27 mouse cellular contexts compared by ENCODE assay signal in genomic region chr11:95963304-95963703, GRCm38 (mm10). TPM values are rescaled to one million over a fixed set of nuclear protein-coding genes. Genes with fewer than 3 reads are reported as not detected.
DNase-seq lines count a peak whose midpoint lies in the region; TF ChIP-seq lines count a peak whose summit lies in the region.
"Had no signal": no experiment of that assay in that cellular context is flagged by ENCODE, and none has a peak within 500 bp of the region (broad histone marks: within the 10 kb centered on the region; RNA-seq: fewer than 3 reads in every experiment).

No protein-coding gene starts in this region.

- H3K9me3 ChIP-seq in ES-Bruce4 (replicated peaks; ENCODE audit: control insufficient read depth, insufficient read depth, low read length, poor library complexity, severe bottlenecking) (no peaks in the 10 kb centered on the region), MEL (replicated peaks; ENCODE audit: insufficient read depth, low read length) (no peaks in the 10 kb centered on the region)
- H3K9me3 ChIP-seq: forebrain, embryonic 13.5 days; heart, embryonic 12.5 days; liver, embryonic 13.5 days; megakaryocyte, embryonic 14.5 days; midbrain, embryonic 13.5 days; neural tube, embryonic 12.5 days had no signal

- H3K79me2 ChIP-seq in MEL (ENCODE audit: control insufficient read depth, insufficient read depth, low read length, poor library complexity): no peaks in the 10 kb centered on the region

- H3K36me3 ChIP-seq in ES-Bruce4 (ENCODE audit: control insufficient read depth, insufficient read depth, low read length, poor library complexity, severe bottlenecking): peaks cover 62% of the 10 kb centered on the region
- no peaks in the 10 kb centered on the region for H3K36me3 ChIP-seq in MEL (ENCODE audit: control insufficient read depth in 1 of 2, insufficient read depth in 2 of 2, low read length in 2 of 2)

- WGBS in cerebellum, adult 2 months: 9% methylated on average over 7 of the region's 7 CpGs

- H3K4me1 ChIP-seq in ES-Bruce4 (ENCODE audit: control insufficient read depth, insufficient read depth, low read length) (peaks cover 10% of the 10 kb centered on the region), MEL (ENCODE audit: control insufficient read depth in 1 of 2, insufficient read depth in 2 of 2, low read length in 2 of 2) (no peaks in the 10 kb centered on the region)
- peaks cover 6% of the 10 kb centered on the region; the same call in 1 of the 2 replicates for H3K4me1 ChIP-seq in cerebellum, adult 2 months (ENCODE audit: control insufficient read depth, insufficient read depth, low read length)
- H3K4me1 ChIP-seq: forebrain, embryonic 13.5 days; liver, embryonic 13.5 days; neural tube, embryonic 12.5 days had no signal

- no peak for TF ChIP-seq RAD21 in MEL (IDR thresholded peaks at IDR 0.05; ENCODE audit: low read depth, low read length)

- TF ChIP-seq CTCF in ES-Bruce4 (IDR thresholded peaks at IDR 0.05; ENCODE audit: low read depth, low read length) (no peak), MEL (IDR thresholded peaks at IDR 0.05 in 2 of 3, conservative IDR thresholded peaks at IDR 0.05 in 1 of 3; ENCODE audit: control insufficient read depth in 1 of 3, insufficient read depth in 1 of 3, low read depth in 2 of 3, low read length in 3 of 3, poor library complexity in 1 of 3, severe bottlenecking in 1 of 3) (no peak)
- TF ChIP-seq CTCF in cerebellum, adult 2 months (IDR thresholded peaks at IDR 0.05; ENCODE audit: borderline replicate concordance, insufficient read depth, low read depth, low read length): no peak

- intact Hi-C loops in left cerebral cortex, postnatal 4 days (cut with DNase I): no loop called here

- TF ChIP-seq POLR2A in ES-Bruce4 (IDR thresholded peaks at IDR 0.05; ENCODE audit: insufficient read depth, low read length) (no peak), MEL (IDR thresholded peaks at IDR 0.05; ENCODE audit: control insufficient read depth in 1 of 2, insufficient read depth in 1 of 2, low read depth in 1 of 2, low read length in 2 of 2, poor library complexity in 1 of 2) (no peak)
- no peak for TF ChIP-seq POLR2A in cerebellum, adult 2 months (IDR thresholded peaks at IDR 0.05; ENCODE audit: borderline replicate concordance, insufficient read depth, low read length)

- peak; percentile 92 for TF ChIP-seq EP300 in ES-Bruce4 (IDR thresholded peaks at IDR 0.05; ENCODE audit: insufficient read depth, low read depth, low read length)
- no peak for TF ChIP-seq EP300 in MEL (IDR thresholded peaks at IDR 0.05; ENCODE audit: low read depth in 1 of 2, low read length in 2 of 2)

- H3K4me3 ChIP-seq in ES-Bruce4 (ENCODE audit: low read depth, low read length) (no peak overlapping the region), MEL (ENCODE audit: control insufficient read depth in 1 of 2, insufficient read depth in 1 of 2, low read depth in 2 of 2, low read length in 2 of 2) (no peak overlapping the region)
- no peak overlapping the region for H3K4me3 ChIP-seq in cerebellum, adult 2 months (replicated peaks; ENCODE audit: insufficient read depth, low read depth, low read length)
- H3K4me3 ChIP-seq: forebrain, embryonic 13.5 days; heart, embryonic 12.5 days; liver, embryonic 13.5 days; megakaryocyte, embryonic 14.5 days; midbrain, embryonic 13.5 days; neural tube, embryonic 12.5 days had no signal

- peak; percentile 29 for DNase-seq in MEL (ENCODE audit: low read depth, low spot score)
- DNase-seq in cerebellum, adult 2 months: peak; percentile 31 to 52
- DNase-seq in cerebellum, postnatal 25 days: peak; percentile 51 to 74
- no peak for DNase-seq in frontal cortex, adult 2 months (ENCODE audit: extremely low spot score in 1 of 2, low spot score in 1 of 2)
- DNase-seq in left cerebral cortex, postnatal 4 days: no peak
- no peak for DNase-seq in adrenal gland, postnatal 36 days
- DNase-seq: adrenal gland, adult 8-10 months; B cell, adult 2 months; embryo, embryonic 11 days; heart, postnatal 10 days; kidney, postnatal 25 days; liver, embryonic 13.5 days; lung, embryonic 14.5 days; retina, postnatal 1 day had no signal

- no peak overlapping the region for H3K9ac ChIP-seq in ES-Bruce4 (ENCODE audit: low read depth, poor library complexity, severe bottlenecking)
- H3K9ac ChIP-seq in MEL (ENCODE audit: control insufficient read depth, low read depth, low read length, poor library complexity, severe bottlenecking): no peak overlapping the region
- H3K9ac ChIP-seq: forebrain, embryonic 13.5 days; heart, embryonic 12.5 days; liver, embryonic 13.5 days; lung, embryonic 14.5 days; midbrain, embryonic 13.5 days; neural tube, embryonic 12.5 days had no signal

- peak overlapping the region; percentile 92 for H3K27ac ChIP-seq in ES-Bruce4 (ENCODE audit: insufficient read depth, low read length)
- no peak overlapping the region for H3K27ac ChIP-seq in MEL (ENCODE audit: control insufficient read depth, low read depth, low read length)
- no peak overlapping the region for H3K27ac ChIP-seq in cerebellum, adult 2 months (ENCODE audit: insufficient read depth, low read length)
- H3K27ac ChIP-seq: forebrain, embryonic 13.5 days; hindbrain, postnatal 0 days; liver, embryonic 13.5 days; midbrain, embryonic 13.5 days; neural tube, embryonic 12.5 days had no signal

- H3K27me3 ChIP-seq in ES-Bruce4 (ENCODE audit: control insufficient read depth, insufficient read depth, low read length, poor library complexity, severe bottlenecking): no peaks in the 10 kb centered on the region
- H3K27me3 ChIP-seq in MEL (ENCODE audit: control insufficient read depth in 1 of 2, insufficient read depth in 2 of 2, low read length in 2 of 2): peaks cover 18 to 21% of the 10 kb centered on the region in 2 experiments
- no peaks in the 10 kb centered on the region for H3K27me3 ChIP-seq in cerebellum, adult 2 months (ENCODE audit: control insufficient read depth, insufficient read depth, low read length)
- H3K27me3 ChIP-seq: forebrain, embryonic 13.5 days; heart, embryonic 12.5 days; liver, embryonic 13.5 days; midbrain, embryonic 13.5 days; neural tube, embryonic 12.5 days had no signal

TF ChIP-seq in MEL, 35 proteins besides CTCF, POLR2A, EP300 and RAD21:
- TF ChIP-seq SMC3 (IDR thresholded peaks at IDR 0.05; ENCODE audit: low read depth, low read length): 0 out of 2 replicates have a peak, but pooled peaks have one; percentile 4
- no peak for TF ChIP-seq CHD2 (IDR thresholded peaks at IDR 0.05; ENCODE audit: low read length)
TF ChIP-seq in MEL: peak in this region for 1.

RNA-seq across cellular contexts. Expression of gene Igf2bp1, which starts 42.4 kb away (rescaled TPM):
- polyA plus RNA-seq in ES-Bruce4 (2011; ENCODE audit: insufficient read depth, insufficient read length, low read depth, missing spikeins) (379 and 392 TPM in 2 replicates), MEL (2012; ENCODE audit: insufficient read depth in 1 of 2, insufficient read length in 2 of 2, low read depth in 1 of 2, low replicate concordance in 2 of 2, missing spikeins in 1 of 2) (not detected)
- 0.03 and 0.15 TPM in 2 replicates for total RNA-seq in MEL (2012; rRNA removed)
- not detected in 2 replicates for polyA plus RNA-seq in cerebellum, adult 2 months (2012; rRNA removed)
- 0.18 and 0.71 TPM in 2 replicates for polyA plus RNA-seq in frontal cortex, adult 2 months (2012; rRNA removed)
- 1 to 10 TPM; 2.6 to 3.5 TPM for total RNA-seq in left cerebral cortex, postnatal 4 days (2021)
- total RNA-seq in adrenal gland, postnatal 36 days (2021): 1 to 10 TPM; 2.1 to 4.7 TPM
- total RNA-seq: gastrocnemius, adult 8-10 months had no signal
- polyA plus RNA-seq: spleen, adult 2 months had no signal

RNA-seq across cellular contexts. Expression of gene B4galnt2, which starts 48.6 kb away (rescaled TPM):
- polyA plus RNA-seq in ES-Bruce4 (2011; ENCODE audit: insufficient read depth, insufficient read length, low read depth, missing spikeins) (3.1 and 4.5 TPM in 2 replicates), MEL (2012; ENCODE audit: insufficient read depth in 1 of 2, insufficient read length in 2 of 2, low read depth in 1 of 2, low replicate concordance in 2 of 2, missing spikeins in 1 of 2) (1 to 10 TPM in 1 of 2 experiments, not detected in 1; 4.5 TPM)
- 0.15 and 0.16 TPM in 2 replicates for total RNA-seq in MEL (2012; rRNA removed)
- not detected in 2 replicates for polyA plus RNA-seq in cerebellum, adult 2 months (2012; rRNA removed)
- polyA plus RNA-seq in frontal cortex, adult 2 months (2012; rRNA removed): not detected in 2 replicates
- total RNA-seq in left cerebral cortex, postnatal 4 days (2021): not detected
- total RNA-seq in adrenal gland, postnatal 36 days (2021): not detected
- total RNA-seq: adrenal gland, adult 8-10 months; gastrocnemius, adult 8-10 months; heart, postnatal 10 days; hindbrain, postnatal 0 days; left cerebral cortex, postnatal 25 days had no signal
- polyA plus RNA-seq: embryonic facial prominence, embryonic 14.5 days; forebrain, embryonic 13.5 days; hindbrain, embryonic 11.5 days; hindbrain, postnatal 0 days; limb, embryonic 14.5 days; midbrain, embryonic 13.5 days; neural tube, embryonic 12.5 days; spleen, adult 2 months had no signal

Comparison
In these comparisons a context has a peak if more than half of its experiments do, and no peak if none do; other contexts are left out.
1. DNase-seq: peak in MEL (single experiment), cerebellum, adult 2 months (2 of 2) and cerebellum, postnatal 25 days (2 of 2); none in frontal cortex, adult 2 months (0 of 2), left cerebral cortex, postnatal 4 days (single experiment) and adrenal gland, postnatal 36 days (0 of 2).
2. RNA of gene Igf2bp1, which starts 42.4 kb away (polyA plus RNA-seq): 379 to 392 TPM in ES-Bruce4; 0.18 to 0.71 TPM in frontal cortex, adult 2 months, not detected in MEL and not detected in cerebellum, adult 2 months; every median in the first group is over 100 times any median in the second.